Mouse (Mus musculus) layer of hippocampus, adult 9-11 months (tissue): ENCODE results near the gene B3gnt4.
"Not testable (repeated sequence)": the region's sequence is repeated elsewhere in the genome, so short reads cannot be mapped to it uniquely, and the experiment has no call there.

ENCODE experiments used
- DNase-seq: peaks from one replicate; pipeline ENCODE4 v3.0.0; 2022

B3gnt4 gene

GRCm38 (mm10) chr5:123510160-123510559, at the start of gene B3gnt4:
TSS of gene B3gnt4 (plus strand) at chr5:123510460.
- no peak for DNase-seq

GRCm38 (mm10) chr5:123461420-123461819, 48.8 kb upstream of the B3gnt4 start:
- no peak for DNase-seq

- no peak for DNase-seq
Observed at GRCm38 (mm10) chr5:123464638-123465037, 45.6 kb upstream of the B3gnt4 start.

GRCm38 (mm10) chr5:123470784-123471400, 39.4 kb upstream of the B3gnt4 start:
- DNase-seq = no peak

GRCm38 (mm10) chr5:123473817-123474216, 36.4 kb upstream of the B3gnt4 start:
- no peak for DNase-seq

GRCm38 (mm10) chr5:123487659-123488395, 22.4 kb upstream of the B3gnt4 start:
- DNase-seq = no peak

GRCm38 (mm10) chr5:123489112-123489785, 21.0 kb upstream of the B3gnt4 start, which contains the start of the genes Lrrc43 and Il31:
TSS of gene Lrrc43 (plus strand) at chr5:123489305.
TSS of gene Il31 (minus strand) at chr5:123489489.
- DNase-seq = no peak

- DNase-seq = no peak
Observed at GRCm38 (mm10) chr5:123489935-123490334, 20.3 kb upstream of the B3gnt4 start.

GRCm38 (mm10) chr5:123499717-123500116, 10.5 kb upstream of the B3gnt4 start:
- DNase-seq = peak; percentile 71

- DNase-seq = no peak
Observed at GRCm38 (mm10) chr5:123501973-123502372, 8.3 kb upstream of the B3gnt4 start.

GRCm38 (mm10) chr5:123507936-123508723, 2.1 kb upstream of the B3gnt4 start:
- DNase-seq = peak; percentile 84

- DNase-seq = no peak
Observed at GRCm38 (mm10) chr5:123508921-123509320, 1.3 kb upstream of the B3gnt4 start.

GRCm38 (mm10) chr5:123511426-123511825, 1.2 kb downstream of the B3gnt4 start:
- not testable (repeated sequence) for DNase-seq

- DNase-seq = no peak
Observed at GRCm38 (mm10) chr5:123512102-123512501, 1.8 kb downstream of the B3gnt4 start.

- no peak for DNase-seq
Observed at GRCm38 (mm10) chr5:123514871-123515270, 4.6 kb downstream of the B3gnt4 start.

GRCm38 (mm10) chr5:123520666-123521065, 10.4 kb downstream of the B3gnt4 start:
- DNase-seq = no peak

- no peak for DNase-seq
Observed at GRCm38 (mm10) chr5:123521621-123522020, 11.4 kb downstream of the B3gnt4 start.

- DNase-seq = no peak
Observed at GRCm38 (mm10) chr5:123522166-123522565, 11.9 kb downstream of the B3gnt4 start.

- peak; percentile 98 for DNase-seq
Observed at GRCm38 (mm10) chr5:123523692-123524392, 13.6 kb downstream of the B3gnt4 start, which contains the start of gene Diablo. TSS of gene Diablo (minus strand) at chr5:123524176.

GRCm38 (mm10) chr5:123524393-123524750, 14.1 kb downstream of the B3gnt4 start:
- DNase-seq = no peak

- no peak for DNase-seq
Observed at GRCm38 (mm10) chr5:123525281-123525680, 15.0 kb downstream of the B3gnt4 start, which contains the start of gene Gm49027. TSS of gene Gm49027 (minus strand) at chr5:123525488.

- no peak for DNase-seq
Observed at GRCm38 (mm10) chr5:123525916-123526495, 15.7 kb downstream of the B3gnt4 start.
